Mouse (Mus musculus): ENCODE data around the gene Rims3. TPM values are rescaled to one million over a fixed set of nuclear protein-coding genes. Genes with fewer than 3 reads are reported as not detected.

The Rims3 gene
- polyA plus RNA-seq, 1 experiment from 2014 or later, result 1.6 TPM

GRCm38 (mm10) chr4:120911086-120911485, 56.5 kb downstream of the Rims3 start:
- Histone ChIP-seq H3K4me1 (ENCODE audit: control insufficient read depth, insufficient read depth, low read length) (no peaks in the 10 kb centered on the region), H3K27ac (ENCODE audit: low read depth, low read length) (no peak overlapping the region), H3K4me2 (no peak overlapping the region), H3K9me3 (replicated peaks; ENCODE audit: control insufficient read depth, low read length) (no peaks in the 10 kb centered on the region), H3K27me3 (ENCODE audit: control insufficient read depth, insufficient read depth, low read length) (no peaks in the 10 kb centered on the region), H3K4me3 (ENCODE audit: low read depth, low read length) (no peak overlapping the region), H3K9ac (ENCODE audit: low read depth, low read length) (no peak overlapping the region), H3K36me3 (ENCODE audit: control insufficient read depth, insufficient read depth, low read length) (no peaks in the 10 kb centered on the region)
- no peak for ATAC-seq (replicated peaks; ENCODE audit: insufficient number of reproducible peaks, low FRiP score, low TSS enrichment)
- WGBS (ENCODE audit: insufficient replicate concordance), result 77% methylated on average over 6 of the region's 6 CpGs

DNA sequence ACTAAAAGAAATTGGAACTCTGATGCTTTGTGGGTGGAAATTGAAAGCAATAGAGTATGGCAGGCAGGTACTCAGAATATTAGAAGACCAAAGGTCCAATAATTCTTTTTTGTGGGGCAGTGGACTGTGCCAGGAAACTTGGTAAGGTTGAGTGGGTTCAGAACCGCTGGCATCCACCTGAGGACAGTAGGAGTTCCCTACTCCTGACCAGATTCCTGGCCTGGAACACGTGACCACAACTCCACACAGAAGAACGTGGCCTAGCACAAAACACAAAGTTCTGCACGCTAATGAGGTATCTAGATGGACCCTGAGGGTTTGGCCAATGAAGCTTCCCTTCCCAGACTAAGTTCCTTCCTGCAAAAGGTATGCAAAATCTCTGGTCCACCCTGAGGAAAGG, 58.2 kb downstream of the Rims3 start:
- Histone ChIP-seq H3K27me3 (ENCODE audit: control insufficient read depth, insufficient read depth, low read length) (no peaks in the 10 kb centered on the region), H3K4me2 (no peak overlapping the region), H3K4me1 (ENCODE audit: control insufficient read depth, insufficient read depth, low read length) (no peaks in the 10 kb centered on the region), H3K27ac (ENCODE audit: low read depth, low read length) (no peak overlapping the region), H3K36me3 (ENCODE audit: control insufficient read depth, insufficient read depth, low read length) (no peaks in the 10 kb centered on the region), H3K9me3 (replicated peaks; ENCODE audit: control insufficient read depth, low read length) (no peaks in the 10 kb centered on the region), H3K4me3 (ENCODE audit: low read depth, low read length) (no peak overlapping the region), H3K9ac (ENCODE audit: low read depth, low read length) (no peak overlapping the region)
- WGBS (ENCODE audit: insufficient replicate concordance), result 47% methylated on average over 4 of the region's 4 CpGs
- ATAC-seq (replicated peaks; ENCODE audit: insufficient number of reproducible peaks, low FRiP score, low TSS enrichment), result no peak

DNA sequence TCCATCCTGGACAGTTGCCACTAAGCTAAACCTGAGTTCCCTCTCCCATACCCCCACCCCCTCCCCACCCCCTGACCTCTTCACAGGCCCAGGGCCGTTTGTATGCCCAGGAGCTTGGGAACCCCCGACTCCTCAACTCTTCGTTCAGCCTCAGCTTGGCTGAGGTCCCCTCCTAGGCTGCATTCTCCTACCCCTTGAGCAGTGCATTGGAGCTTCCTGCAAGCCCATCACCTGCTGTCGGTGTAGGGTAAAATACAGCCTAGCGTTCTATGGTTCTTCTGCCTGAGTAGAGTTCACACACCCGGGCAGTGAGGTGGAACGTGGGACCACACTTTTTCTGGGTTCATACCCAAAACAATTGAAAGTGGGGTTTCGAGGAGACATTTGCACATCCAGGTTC, 58.8 kb downstream of the Rims3 start:
- 60% methylated on average over 8 of the region's 8 CpGs for WGBS (ENCODE audit: insufficient replicate concordance)
- Histone ChIP-seq H3K4me1 (ENCODE audit: control insufficient read depth, insufficient read depth, low read length) (no peaks in the 10 kb centered on the region), H3K9me3 (replicated peaks; ENCODE audit: control insufficient read depth, low read length) (no peaks in the 10 kb centered on the region), H3K27ac (ENCODE audit: low read depth, low read length) (no peak overlapping the region), H3K9ac (ENCODE audit: low read depth, low read length) (no peak overlapping the region), H3K4me3 (ENCODE audit: low read depth, low read length) (no peak overlapping the region), H3K36me3 (ENCODE audit: control insufficient read depth, insufficient read depth, low read length) (no peaks in the 10 kb centered on the region), H3K4me2 (no peak overlapping the region), H3K27me3 (ENCODE audit: control insufficient read depth, insufficient read depth, low read length) (no peaks in the 10 kb centered on the region)
- ATAC-seq (replicated peaks; ENCODE audit: insufficient number of reproducible peaks, low FRiP score, low TSS enrichment), result no peak

- H3K9me3 ChIP-seq (replicated peaks; ENCODE audit: control insufficient read depth, low read length), result no peaks in the 10 kb centered on the region
- no peak for ATAC-seq (replicated peaks; ENCODE audit: insufficient number of reproducible peaks, low FRiP score, low TSS enrichment)
- no peaks in the 10 kb centered on the region for H3K4me1 ChIP-seq (ENCODE audit: control insufficient read depth, insufficient read depth, low read length)
- H3K27ac ChIP-seq (ENCODE audit: low read depth, low read length), result no peak overlapping the region
- no peak overlapping the region for H3K9ac ChIP-seq (ENCODE audit: low read depth, low read length)
- H3K36me3 ChIP-seq (ENCODE audit: control insufficient read depth, insufficient read depth, low read length), result no peaks in the 10 kb centered on the region
- H3K4me3 ChIP-seq (ENCODE audit: low read depth, low read length), result no peak overlapping the region
- no peaks in the 10 kb centered on the region for H3K27me3 ChIP-seq (ENCODE audit: control insufficient read depth, insufficient read depth, low read length)
- no peak overlapping the region for H3K4me2 ChIP-seq
- 68% methylated on average over 1 of the region's 1 CpGs for WGBS (ENCODE audit: insufficient replicate concordance)
These were observed 59.2 kb downstream of the Rims3 start for GRCm38 (mm10) chr4:120913861-120914260.

- Histone ChIP-seq H3K4me3 (ENCODE audit: low read depth, low read length) (no peak overlapping the region), H3K9me3 (replicated peaks; ENCODE audit: control insufficient read depth, low read length) (no peaks in the 10 kb centered on the region), H3K36me3 (ENCODE audit: control insufficient read depth, insufficient read depth, low read length) (no peaks in the 10 kb centered on the region), H3K27me3 (ENCODE audit: control insufficient read depth, insufficient read depth, low read length) (no peaks in the 10 kb centered on the region), H3K4me1 (ENCODE audit: control insufficient read depth, insufficient read depth, low read length) (no peaks in the 10 kb centered on the region), H3K27ac (ENCODE audit: low read depth, low read length) (no peak overlapping the region), H3K9ac (ENCODE audit: low read depth, low read length) (no peak overlapping the region), H3K4me2 (no peak overlapping the region)
- no peak for ATAC-seq (replicated peaks; ENCODE audit: insufficient number of reproducible peaks, low FRiP score, low TSS enrichment)
- WGBS (ENCODE audit: insufficient replicate concordance), result 70% methylated on average over 4 of the region's 4 CpGs
These were observed 59.9 kb downstream of the Rims3 start for GRCm38 (mm10) chr4:120914501-120914900.

- Histone ChIP-seq H3K4me1 (ENCODE audit: control insufficient read depth, insufficient read depth, low read length) (no peaks in the 10 kb centered on the region; the same call in 1 of the 2 replicates), H3K27me3 (ENCODE audit: control insufficient read depth, insufficient read depth, low read length) (no peaks in the 10 kb centered on the region), H3K4me2 (no peak overlapping the region), H3K27ac (ENCODE audit: low read depth, low read length) (no peak overlapping the region), H3K4me3 (ENCODE audit: low read depth, low read length) (no peak overlapping the region), H3K36me3 (ENCODE audit: control insufficient read depth, insufficient read depth, low read length) (peaks cover 19% of the 10 kb centered on the region), H3K9ac (ENCODE audit: low read depth, low read length) (no peak overlapping the region), H3K9me3 (replicated peaks; ENCODE audit: control insufficient read depth, low read length) (no peaks in the 10 kb centered on the region)
- WGBS (ENCODE audit: insufficient replicate concordance), result 94% methylated on average over 8 of the region's 8 CpGs
- no peak for ATAC-seq (replicated peaks; ENCODE audit: insufficient number of reproducible peaks, low FRiP score, low TSS enrichment)
These were observed 66.8 kb downstream of the Rims3 start for GRCm38 (mm10) chr4:120921461-120921860.

DNA sequence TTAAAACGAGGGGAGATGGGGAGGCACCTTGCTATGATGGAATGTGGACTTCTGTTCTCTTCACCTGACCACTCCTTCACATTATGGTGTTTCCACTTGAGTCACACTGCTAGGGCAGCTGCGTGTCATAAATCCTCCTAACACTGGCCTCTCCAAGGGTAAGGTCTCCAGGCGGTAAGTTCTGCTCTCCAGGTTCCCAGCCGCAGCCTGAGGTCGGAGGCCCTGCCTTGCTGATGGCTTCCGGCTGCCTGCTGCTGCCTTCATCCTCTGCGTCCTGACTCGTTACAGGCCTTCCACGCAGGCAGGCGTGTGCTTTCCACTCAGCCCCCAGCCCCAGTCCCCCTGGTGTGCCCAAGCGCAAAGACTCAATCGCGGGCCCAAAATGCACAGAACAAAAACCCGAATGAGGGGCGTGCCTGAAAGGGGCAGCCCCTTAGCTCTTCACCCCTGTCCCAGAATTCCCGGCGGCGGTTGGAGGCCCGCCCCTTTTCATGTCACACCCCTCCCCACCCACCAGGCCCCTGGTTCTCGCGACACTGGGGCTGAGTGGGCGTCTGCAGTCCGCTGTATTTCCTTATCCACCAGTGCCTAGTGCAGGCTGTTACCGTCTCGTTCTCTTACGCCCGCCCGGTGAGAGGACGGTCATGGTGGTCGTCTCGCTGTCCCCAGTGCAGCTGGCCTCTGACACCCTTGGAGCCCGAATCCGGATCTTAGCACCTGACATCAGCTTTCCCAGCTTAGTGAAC, 70.1 kb downstream of the Rims3 start, which contains the start of gene Exo5:
TSS of gene Exo5 (minus strand) at position 464 of the 746 bp plus-strand sequence.
- peak; percentile 96 for ATAC-seq (replicated peaks; ENCODE audit: insufficient number of reproducible peaks, low FRiP score, low TSS enrichment)
- H3K36me3 ChIP-seq (ENCODE audit: control insufficient read depth, insufficient read depth, low read length), result peaks cover 19% of the 10 kb centered on the region
- WGBS (ENCODE audit: insufficient replicate concordance), result under 1% methylated on average over 33 of the region's 33 CpGs

GRCm38 (mm10) chr4:120925386-120925785, 70.8 kb downstream of the Rims3 start:
- Histone ChIP-seq H3K4me3 (ENCODE audit: low read depth, low read length) (peak overlapping the region; percentile 63), H3K4me1 (ENCODE audit: control insufficient read depth, insufficient read depth, low read length) (no peaks in the 10 kb centered on the region; the same call in 1 of the 2 replicates), H3K36me3 (ENCODE audit: control insufficient read depth, insufficient read depth, low read length) (peaks cover 17% of the 10 kb centered on the region), H3K9ac (ENCODE audit: low read depth, low read length) (peak overlapping the region; percentile 76), H3K9me3 (replicated peaks; ENCODE audit: control insufficient read depth, low read length) (peaks cover 2% of the 10 kb centered on the region), H3K4me2 (peak overlapping the region; percentile 70), H3K27me3 (ENCODE audit: control insufficient read depth, insufficient read depth, low read length) (no peaks in the 10 kb centered on the region), H3K27ac (ENCODE audit: low read depth, low read length) (peak overlapping the region; percentile 81)
- 16% methylated on average over 3 of the region's 3 CpGs for WGBS (ENCODE audit: insufficient replicate concordance)
- 0 out of 2 replicates have a peak, but pooled peaks have one; percentile 50 for ATAC-seq (replicated peaks; ENCODE audit: insufficient number of reproducible peaks, low FRiP score, low TSS enrichment)

More for the DNA sequence above, 70.1 kb downstream of the Rims3 start, which contains the start of gene Exo5:
- no peaks in the 10 kb centered on the region for H3K9me3 ChIP-seq (replicated peaks; ENCODE audit: control insufficient read depth, low read length)
- no peaks in the 10 kb centered on the region; the same call in 1 of the 2 replicates for H3K4me1 ChIP-seq (ENCODE audit: control insufficient read depth, insufficient read depth, low read length)
- H3K9ac ChIP-seq (ENCODE audit: low read depth, low read length), result peak within 1 kb of the TSS; percentile 76
- H3K27me3 ChIP-seq (ENCODE audit: control insufficient read depth, insufficient read depth, low read length), result no peaks in the 10 kb centered on the region
- peak within 1 kb of the TSS; percentile 81 for H3K27ac ChIP-seq (ENCODE audit: low read depth, low read length)
- H3K4me2 ChIP-seq, result peak within 1 kb of the TSS; percentile 70
- peak within 1 kb of the TSS; percentile 63 for H3K4me3 ChIP-seq (ENCODE audit: low read depth, low read length)

- H3K9ac ChIP-seq (ENCODE audit: low read depth, low read length), result no peak overlapping the region
- H3K4me3 ChIP-seq (ENCODE audit: low read depth, low read length), result no peak overlapping the region
- no peak overlapping the region for H3K4me2 ChIP-seq
- ATAC-seq (replicated peaks; ENCODE audit: insufficient number of reproducible peaks, low FRiP score, low TSS enrichment), result no peak
- 77% methylated on average over 3 of the region's 3 CpGs for WGBS (ENCODE audit: insufficient replicate concordance)
- peaks cover 9% of the 10 kb centered on the region for H3K36me3 ChIP-seq (ENCODE audit: control insufficient read depth, insufficient read depth, low read length)
- no peak overlapping the region for H3K27ac ChIP-seq (ENCODE audit: low read depth, low read length)
- H3K4me1 ChIP-seq (ENCODE audit: control insufficient read depth, insufficient read depth, low read length), result no peaks in the 10 kb centered on the region; the same call in 1 of the 2 replicates
- peaks cover 5% of the 10 kb centered on the region for H3K9me3 ChIP-seq (replicated peaks; ENCODE audit: control insufficient read depth, low read length)
- H3K27me3 ChIP-seq (ENCODE audit: control insufficient read depth, insufficient read depth, low read length), result no peaks in the 10 kb centered on the region
These were observed 74.1 kb downstream of the Rims3 start for GRCm38 (mm10) chr4:120928686-120929085.
